Mouse (Mus musculus): ENCODE results near the gene Hoxb7. TPM values are rescaled to one million over a fixed set of nuclear protein-coding genes. Genes with fewer than 3 reads are reported as not detected.

Gene Hoxb7
- polyA plus RNA-seq (2014; fragmentation: Nextera tagmentation; extraction: Ambion mirVana) = 0.39 and 0.42 TPM in 2 replicates

DNA sequence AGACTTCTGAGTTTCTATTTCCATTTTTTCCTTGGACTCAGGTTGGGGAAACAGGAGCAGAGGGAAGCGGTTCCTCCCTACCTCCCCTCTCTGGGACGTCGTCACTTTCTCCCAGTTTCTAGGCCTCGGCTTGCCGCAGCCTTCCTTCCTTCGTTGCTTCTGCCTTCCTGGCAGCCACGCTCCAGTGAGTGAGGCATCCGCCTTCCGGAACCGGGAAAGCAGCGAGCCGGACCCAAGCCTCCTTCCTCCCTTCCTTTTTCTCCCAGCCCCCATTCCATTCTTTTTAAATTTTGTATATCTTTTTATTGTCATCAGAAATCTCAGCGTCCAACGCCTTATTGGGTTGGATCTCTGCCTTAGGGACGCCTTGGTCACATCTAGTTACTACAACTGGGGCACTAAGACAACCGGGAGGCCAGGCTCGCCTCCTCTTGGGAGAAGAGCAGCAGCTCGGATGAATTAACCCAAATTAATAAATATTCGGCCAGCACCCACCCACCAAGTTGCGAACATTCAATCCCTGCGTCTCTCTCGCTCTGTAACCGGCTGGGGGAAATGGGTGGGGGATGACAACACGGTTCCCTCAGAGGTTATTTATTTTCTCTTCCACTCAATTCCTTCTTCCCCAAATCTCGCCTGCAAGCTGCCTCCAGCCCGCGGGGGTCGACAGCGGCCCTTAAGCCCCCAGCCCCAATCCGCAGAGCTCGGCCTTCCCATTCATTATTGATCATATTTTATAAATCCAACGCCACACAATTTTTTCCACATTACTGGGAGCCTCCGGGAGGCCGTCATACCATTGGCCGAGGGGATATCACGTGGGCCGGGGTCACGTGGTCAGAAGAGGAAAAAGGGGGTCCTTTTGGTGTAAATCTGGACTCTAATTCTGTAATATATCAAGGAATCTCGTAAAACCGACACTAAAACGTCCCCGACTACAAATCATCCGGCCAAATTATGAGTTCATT, at the start of gene Hoxb7:
Gene Hoxb7, plus strand, starts transcription at position 853 of the 968 bp plus-strand sequence.
- H3K27ac ChIP-seq (replicated peaks; ENCODE audit: low read depth, low read length) = no peak within 1 kb of the TSS
- 2% methylated on average over 40 of the region's 43 CpGs for WGBS
- H3K4me2 ChIP-seq (ENCODE audit: low read depth, low read length) = peak within 1 kb of the TSS; percentile 34
- no peak for ATAC-seq (ENCODE audit: low read depth)
- H3K9me3 ChIP-seq (ENCODE audit: control insufficient read depth, low read length) = no peaks in the 10 kb centered on the region
- peaks cover 4% of the 10 kb centered on the region; the same call in 1 of the 2 replicates for H3K4me1 ChIP-seq (ENCODE audit: control insufficient read depth, insufficient read depth, low read length)
- no peak within 1 kb of the TSS; the same call in 1 of the 2 replicates for H3K9ac ChIP-seq (ENCODE audit: low read depth, low read length)
- DNase-seq (ENCODE audit: low spot score) = no peak
- peaks cover 98% of the 10 kb centered on the region for H3K27me3 ChIP-seq (replicated peaks; ENCODE audit: control insufficient read depth, insufficient read depth, low read length)
- H3K36me3 ChIP-seq (ENCODE audit: control insufficient read depth, insufficient read depth, low read length) = no peaks in the 10 kb centered on the region
- H3K4me3 ChIP-seq (ENCODE audit: low read depth, low read length) = peak within 1 kb of the TSS; percentile 20

- WGBS = 0% methylated on average over 7 of the region's 7 CpGs
- Histone ChIP-seq H3K9me3 (ENCODE audit: control insufficient read depth, low read length) (no peaks in the 10 kb centered on the region), H3K27ac (replicated peaks; ENCODE audit: low read depth, low read length) (no peak overlapping the region), H3K4me3 (ENCODE audit: low read depth, low read length) (no peak overlapping the region), H3K4me1 (ENCODE audit: control insufficient read depth, insufficient read depth, low read length) (no peaks in the 10 kb centered on the region), H3K4me2 (ENCODE audit: low read depth, low read length) (no peak overlapping the region), H3K36me3 (ENCODE audit: control insufficient read depth, insufficient read depth, low read length) (no peaks in the 10 kb centered on the region), H3K9ac (ENCODE audit: low read depth, low read length) (no peak overlapping the region; the same call in 1 of the 2 replicates), H3K27me3 (replicated peaks; ENCODE audit: control insufficient read depth, insufficient read depth, low read length) (peaks cover 46% of the 10 kb centered on the region)
- peak; percentile 45 for DNase-seq (ENCODE audit: low spot score)
- ATAC-seq (ENCODE audit: low read depth) = no peak
Observed at GRCm38 (mm10) chr11:96240211-96240610, 46.2 kb upstream of the Hoxb7 start.

DNA sequence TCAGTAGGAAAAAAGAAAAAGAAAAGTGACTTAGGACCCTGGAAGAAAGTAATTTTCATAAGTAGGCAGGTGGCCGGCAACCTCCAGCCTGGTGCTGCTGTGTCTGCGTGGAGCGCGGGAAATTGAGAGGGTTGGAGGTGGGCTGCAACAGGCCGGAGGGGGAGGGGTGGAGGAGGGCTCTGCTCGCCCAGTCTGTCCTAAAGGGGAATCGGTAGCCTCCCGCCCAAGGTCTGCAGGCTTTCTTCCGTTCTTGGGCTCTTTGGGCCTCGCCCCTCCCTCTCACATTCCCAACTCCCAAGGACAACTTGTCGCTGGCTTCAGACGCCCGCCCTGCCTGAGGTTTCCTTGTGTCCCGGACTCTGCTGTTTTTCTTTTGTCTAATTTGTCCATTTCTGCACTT, 35.5 kb upstream of the Hoxb7 start:
- no peak overlapping the region for H3K27ac ChIP-seq (replicated peaks; ENCODE audit: low read depth, low read length)
- 2% methylated on average over 8 of the region's 14 CpGs for whole genome bisulfite sequencing
- H3K4me3 ChIP-seq (ENCODE audit: low read depth, low read length) = no peak overlapping the region
- ATAC-seq (ENCODE audit: low read depth) (no peak), DNase-seq (ENCODE audit: low spot score) (no peak)
- no peak overlapping the region for H3K4me2 ChIP-seq (ENCODE audit: low read depth, low read length)
- no peaks in the 10 kb centered on the region for H3K9me3 ChIP-seq (ENCODE audit: control insufficient read depth, low read length)
- no peak overlapping the region for H3K9ac ChIP-seq (ENCODE audit: low read depth, low read length)
- H3K4me1 ChIP-seq (ENCODE audit: control insufficient read depth, insufficient read depth, low read length) = no peaks in the 10 kb centered on the region
- H3K27me3 ChIP-seq (replicated peaks; ENCODE audit: control insufficient read depth, insufficient read depth, low read length) = peaks cover 90% of the 10 kb centered on the region
- no peaks in the 10 kb centered on the region for H3K36me3 ChIP-seq (ENCODE audit: control insufficient read depth, insufficient read depth, low read length)

GRCm38 (mm10) chr11:96251480-96252031, 34.9 kb upstream of the Hoxb7 start:
- WGBS = 1% methylated on average over 42 of the region's 46 CpGs
- Histone ChIP-seq H3K4me3 (ENCODE audit: low read depth, low read length) (no peak overlapping the region), H3K9ac (ENCODE audit: low read depth, low read length) (no peak overlapping the region), H3K9me3 (ENCODE audit: control insufficient read depth, low read length) (no peaks in the 10 kb centered on the region), H3K36me3 (ENCODE audit: control insufficient read depth, insufficient read depth, low read length) (no peaks in the 10 kb centered on the region), H3K4me1 (ENCODE audit: control insufficient read depth, insufficient read depth, low read length) (no peaks in the 10 kb centered on the region), H3K27ac (replicated peaks; ENCODE audit: low read depth, low read length) (no peak overlapping the region), H3K27me3 (replicated peaks; ENCODE audit: control insufficient read depth, insufficient read depth, low read length) (peaks cover 91% of the 10 kb centered on the region), H3K4me2 (ENCODE audit: low read depth, low read length) (no peak overlapping the region)
- ATAC-seq (ENCODE audit: low read depth) (no peak), DNase-seq (ENCODE audit: low spot score) (no peak)

DNA sequence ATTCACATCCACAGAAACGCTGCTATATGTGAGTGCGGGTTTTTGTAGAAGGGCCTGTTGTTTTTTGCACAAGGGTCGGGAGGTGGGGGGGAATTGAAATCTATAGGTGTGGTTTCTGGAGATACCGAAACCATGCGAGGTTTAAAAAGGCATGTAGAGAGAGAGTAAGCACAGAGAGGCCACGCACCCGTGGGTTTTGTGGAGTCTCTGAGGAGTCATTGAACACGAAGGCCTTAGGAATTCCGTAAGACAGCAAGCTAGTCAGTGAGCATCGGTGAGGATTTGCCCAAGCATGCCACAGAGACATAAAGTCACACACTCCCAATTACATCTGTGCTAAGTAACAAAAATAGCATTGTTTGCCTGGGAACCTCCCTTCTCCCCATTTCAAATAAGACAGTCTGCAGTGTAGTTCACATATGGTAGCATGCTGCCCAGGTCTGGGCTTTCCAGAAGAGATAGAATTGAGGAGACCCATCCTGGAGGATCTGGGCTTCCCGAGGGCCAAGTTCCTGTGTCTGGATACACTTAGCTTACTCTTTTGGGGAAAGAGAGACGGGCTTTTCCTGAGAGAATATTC, 33.8 kb upstream of the Hoxb7 start:
- WGBS = 1% methylated on average over 12 of the region's 12 CpGs
- H3K4me2 ChIP-seq (ENCODE audit: low read depth, low read length) = no peak overlapping the region

GRCm38 (mm10) chr11:96254221-96254620, 32.2 kb upstream of the Hoxb7 start:
- Histone ChIP-seq H3K4me2 (ENCODE audit: low read depth, low read length) (no peak overlapping the region), H3K4me3 (ENCODE audit: low read depth, low read length) (no peak overlapping the region), H3K36me3 (ENCODE audit: control insufficient read depth, insufficient read depth, low read length) (no peaks in the 10 kb centered on the region), H3K9me3 (ENCODE audit: control insufficient read depth, low read length) (no peaks in the 10 kb centered on the region), H3K4me1 (ENCODE audit: control insufficient read depth, insufficient read depth, low read length) (no peaks in the 10 kb centered on the region), H3K27me3 (replicated peaks; ENCODE audit: control insufficient read depth, insufficient read depth, low read length) (peaks cover 99% of the 10 kb centered on the region), H3K9ac (ENCODE audit: low read depth, low read length) (no peak overlapping the region), H3K27ac (replicated peaks; ENCODE audit: low read depth, low read length) (no peak overlapping the region)
- ATAC-seq (ENCODE audit: low read depth) (no peak), DNase-seq (ENCODE audit: low spot score) (no peak)
- WGBS = 3% methylated on average over 11 of the region's 11 CpGs

More for the DNA sequence above, 33.8 kb upstream of the Hoxb7 start:
- H3K9me3 ChIP-seq (ENCODE audit: control insufficient read depth, low read length) = no peaks in the 10 kb centered on the region
- peaks cover 90% of the 10 kb centered on the region for H3K27me3 ChIP-seq (replicated peaks; ENCODE audit: control insufficient read depth, insufficient read depth, low read length)
- no peak overlapping the region for H3K4me3 ChIP-seq (ENCODE audit: low read depth, low read length)
- H3K36me3 ChIP-seq (ENCODE audit: control insufficient read depth, insufficient read depth, low read length) = no peaks in the 10 kb centered on the region
- H3K27ac ChIP-seq (replicated peaks; ENCODE audit: low read depth, low read length) = no peak overlapping the region
- no peaks in the 10 kb centered on the region for H3K4me1 ChIP-seq (ENCODE audit: control insufficient read depth, insufficient read depth, low read length)
- no peak for ATAC-seq (ENCODE audit: low read depth)
- H3K9ac ChIP-seq (ENCODE audit: low read depth, low read length) = no peak overlapping the region
- DNase-seq (ENCODE audit: low spot score) = no peak

GRCm38 (mm10) chr11:96255111-96255995, 31.1 kb upstream of the Hoxb7 start:
- 2% methylated on average over 39 of the region's 39 CpGs for WGBS
- Histone ChIP-seq H3K4me2 (ENCODE audit: low read depth, low read length) (no peak overlapping the region), H3K36me3 (ENCODE audit: control insufficient read depth, insufficient read depth, low read length) (no peaks in the 10 kb centered on the region), H3K27ac (replicated peaks; ENCODE audit: low read depth, low read length) (no peak overlapping the region), H3K4me1 (ENCODE audit: control insufficient read depth, insufficient read depth, low read length) (no peaks in the 10 kb centered on the region), H3K9ac (ENCODE audit: low read depth, low read length) (no peak overlapping the region), H3K9me3 (ENCODE audit: control insufficient read depth, low read length) (no peaks in the 10 kb centered on the region), H3K27me3 (replicated peaks; ENCODE audit: control insufficient read depth, insufficient read depth, low read length) (peaks cover 99% of the 10 kb centered on the region), H3K4me3 (ENCODE audit: low read depth, low read length) (no peak overlapping the region)
- no peak for DNase-seq (ENCODE audit: low spot score)
- ATAC-seq (ENCODE audit: low read depth) = no peak

GRCm38 (mm10) chr11:96255996-96256445, 30.4 kb upstream of the Hoxb7 start:
- Histone ChIP-seq H3K9me3 (ENCODE audit: control insufficient read depth, low read length) (no peaks in the 10 kb centered on the region), H3K27ac (replicated peaks; ENCODE audit: low read depth, low read length) (no peak overlapping the region), H3K4me3 (ENCODE audit: low read depth, low read length) (no peak overlapping the region), H3K4me1 (ENCODE audit: control insufficient read depth, insufficient read depth, low read length) (no peaks in the 10 kb centered on the region), H3K4me2 (ENCODE audit: low read depth, low read length) (no peak overlapping the region), H3K9ac (ENCODE audit: low read depth, low read length) (no peak overlapping the region), H3K27me3 (replicated peaks; ENCODE audit: control insufficient read depth, insufficient read depth, low read length) (peaks cover 99% of the 10 kb centered on the region), H3K36me3 (ENCODE audit: control insufficient read depth, insufficient read depth, low read length) (no peaks in the 10 kb centered on the region)
- DNase-seq (ENCODE audit: low spot score) (no peak), ATAC-seq (ENCODE audit: low read depth) (no peak)
- under 1% methylated on average over 14 of the region's 14 CpGs for WGBS

Data from embryonic facial prominence, embryonic 14.5 days (tissue).